Mouse (Mus musculus) B cell, adult 2 months (primary cell): Measurements from ENCODE around the gene Vmn2r22.
"Not testable (repeated sequence)": the region's sequence is repeated elsewhere in the genome, so short reads cannot be mapped to it uniquely, and the experiment has no call there.

Source experiments
- DNase-seq, 2 experiments: peaks; one replicate each; pipeline ENCODE4 v3.0.0; 2022

Gene Vmn2r22

GRCm38 (mm10) chr6:123650625-123651024 is at the start of gene Vmn2r22:
TSS of gene Vmn2r22 (minus strand) at chr6:123650725.
- DNase-seq = not testable (repeated sequence)

- no peak for DNase-seq
Measured at GRCm38 (mm10) chr6:123697213-123697612, 46.7 kb upstream of the Vmn2r22 start.

GRCm38 (mm10) chr6:123696639-123697038 is 46.1 kb upstream of the Vmn2r22 start:
- DNase-seq = not testable (repeated sequence)

- peak in 1 of 2 experiments; percentile 7 for DNase-seq
Measured at GRCm38 (mm10) chr6:123657040-123657439, 6.5 kb upstream of the Vmn2r22 start.

GRCm38 (mm10) chr6:123639394-123639793 is 11.1 kb downstream of the Vmn2r22 start:
- not testable (repeated sequence) for DNase-seq

GRCm38 (mm10) chr6:123623784-123624183 is 26.7 kb downstream of the Vmn2r22 start:
- DNase-seq = not testable (repeated sequence)

- DNase-seq = not testable (repeated sequence)
Measured at GRCm38 (mm10) chr6:123588368-123588767, 62.2 kb downstream of the Vmn2r22 start.

- DNase-seq = not testable (repeated sequence)
Measured at GRCm38 (mm10) chr6:123587796-123588328, 62.7 kb downstream of the Vmn2r22 start.

- not testable (repeated sequence) for DNase-seq
Measured at GRCm38 (mm10) chr6:123583988-123584387, 66.5 kb downstream of the Vmn2r22 start.

GRCm38 (mm10) chr6:123574698-123575097 is 75.8 kb downstream of the Vmn2r22 start:
- not testable (repeated sequence) for DNase-seq
